Mouse (Mus musculus) midbrain, embryonic 14.5 days (tissue): ENCODE results near the gene A230050P20Rik. TPM values are rescaled to one million over a fixed set of nuclear protein-coding genes. Genes with fewer than 3 reads are reported as not detected.

Source experiments
- ATAC-seq: fragments of 200-750 bp; cut with Nextera tagmentation; 2 replicates; pipeline ENCODE4 v1.8.0; 2017; ENCODE audit warnings: moderate number of reproducible peaks, moderate library complexity; ENCODE audit not compliant: low FRiP score, low TSS enrichment
- DNase-seq: peaks from one replicate; pipeline ENCODE4 v3.0.0-alpha.2; 2015
- H3K27ac ChIP-seq: fragments of 300-500 bp; sonication (generic); replicated peaks from 2 replicates; pipeline ENCODE4 v1.5.1; 2014; ENCODE audit warnings: mild to moderate bottlenecking, low read depth, low read length, moderate library complexity
- H3K27me3 ChIP-seq: fragments of 300-500 bp; sonication (generic); 2 replicates; pipeline ENCODE4 v1.6.1; 2014; ENCODE audit warnings: low read length, control low read depth, mixed read lengths; ENCODE audit not compliant: control insufficient read depth, insufficient read depth
- H3K36me3 ChIP-seq: fragments of 300-500 bp; sonication (generic); 2 replicates; pipeline ENCODE4 v1.6.1; 2014; ENCODE audit warnings: low read length, control low read depth; ENCODE audit not compliant: control insufficient read depth, insufficient read depth
- H3K4me1 ChIP-seq: fragments of 300-500 bp; sonication (generic); 2 replicates; pipeline ENCODE4 v1.6.1; 2014; ENCODE audit warnings: mild to moderate bottlenecking, antibody characterized with exemption, low read length, control low read depth; ENCODE audit not compliant: control insufficient read depth, insufficient read depth
- H3K4me2 ChIP-seq: fragments of 300-500 bp; sonication (generic); 2 replicates; pipeline ENCODE4 v1.6.1; 2014; ENCODE audit warnings: mild to moderate bottlenecking, low read length, moderate library complexity
- H3K4me3 ChIP-seq: fragments of 300-500 bp; sonication (generic); replicated peaks from 2 replicates; pipeline ENCODE4 v1.5.1; 2014; ENCODE audit warnings: low read depth, low read length
- H3K9ac ChIP-seq: fragments of 300-500 bp; sonication (generic); replicated peaks from 2 replicates; pipeline ENCODE4 v1.6.1; 2014; ENCODE audit warnings: mild to moderate bottlenecking, low read length, moderate library complexity
- H3K9me3 ChIP-seq: fragments of 300-500 bp; sonication (generic); 2 replicates; pipeline ENCODE4 v1.6.1; 2016; ENCODE audit warnings: low read length, control low read depth, mixed read lengths; ENCODE audit not compliant: control insufficient read depth
- WGBS: fragments of 180-500 bp; shearing (Covaris S2); extraction: QIAGEN DNeasy Blood & Tissue Kit; methylation state at CpG from one replicate; pipeline ENCODE4 v1.1.7; 2014; 5-methylcytosine and 5-hydroxymethylcytosine counted together
- polyA plus RNA-seq: library from polyadenylated mRNA; unstranded; fragments of >200 nt; fragmentation: Nextera tagmentation; extraction: Ambion mirVana; gene quantifications from 2 replicates; pipeline ENCODE4 v1.2.1, GENCODE M21; 2014

A230050P20Rik gene
- polyA plus RNA-seq, 1 experiment from 2014 or later = 1.3 TPM

DNA sequence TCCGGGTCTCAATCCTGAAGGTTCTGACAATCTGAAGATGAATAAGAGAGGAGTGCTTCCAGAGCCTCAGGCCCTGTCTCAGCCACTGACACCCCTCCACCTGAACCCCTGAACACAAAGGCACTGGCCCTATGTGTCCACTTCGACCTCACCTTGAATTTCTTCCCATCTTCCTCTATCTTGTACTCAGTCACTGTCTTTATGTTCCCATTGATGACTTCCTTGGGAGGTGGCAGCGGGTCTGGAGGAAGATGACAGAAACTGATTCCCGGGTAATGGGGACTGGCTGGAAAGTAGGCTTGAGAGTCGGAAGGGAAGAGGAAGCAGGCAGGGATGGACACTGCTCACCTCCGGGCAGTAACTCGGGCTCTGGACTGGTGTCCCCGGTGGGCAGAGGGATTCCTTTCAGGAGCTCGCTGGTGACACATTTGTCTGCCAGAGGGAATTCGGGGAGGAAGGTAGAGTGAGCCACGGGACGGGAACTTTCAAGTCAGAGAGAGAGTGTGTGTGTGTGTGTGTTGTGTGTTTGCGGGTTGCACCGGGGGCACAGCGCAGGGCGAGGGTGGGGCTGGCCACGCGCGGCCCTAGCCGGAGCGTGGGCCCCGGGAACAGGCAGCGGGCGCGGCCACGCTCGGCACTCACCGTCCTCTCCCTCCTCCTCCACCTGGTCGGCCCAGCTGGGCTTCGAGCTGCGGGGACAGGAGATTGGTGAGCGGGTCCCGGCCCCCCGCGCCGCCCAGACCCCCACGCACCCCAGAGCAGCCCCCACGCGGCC lies 29.5 kb downstream of the A230050P20Rik start:
- Histone ChIP-seq H3K9me3 (no peaks in the 10 kb centered on the region), H3K4me3 (peak overlapping the region; percentile 81), H3K4me1 (peaks cover 5% of the 10 kb centered on the region), H3K36me3 (peaks cover 38% of the 10 kb centered on the region), H3K27ac (peak overlapping the region; percentile 26; the same call in 1 of the 2 replicates), H3K9ac (peak overlapping the region; percentile 71), H3K4me2 (peak overlapping the region; percentile 79), H3K27me3 (no peaks in the 10 kb centered on the region)
- DNase-seq (no peak), ATAC-seq (peak; percentile 69)
- 6% methylated on average over 32 of the region's 39 CpGs for WGBS

DNA sequence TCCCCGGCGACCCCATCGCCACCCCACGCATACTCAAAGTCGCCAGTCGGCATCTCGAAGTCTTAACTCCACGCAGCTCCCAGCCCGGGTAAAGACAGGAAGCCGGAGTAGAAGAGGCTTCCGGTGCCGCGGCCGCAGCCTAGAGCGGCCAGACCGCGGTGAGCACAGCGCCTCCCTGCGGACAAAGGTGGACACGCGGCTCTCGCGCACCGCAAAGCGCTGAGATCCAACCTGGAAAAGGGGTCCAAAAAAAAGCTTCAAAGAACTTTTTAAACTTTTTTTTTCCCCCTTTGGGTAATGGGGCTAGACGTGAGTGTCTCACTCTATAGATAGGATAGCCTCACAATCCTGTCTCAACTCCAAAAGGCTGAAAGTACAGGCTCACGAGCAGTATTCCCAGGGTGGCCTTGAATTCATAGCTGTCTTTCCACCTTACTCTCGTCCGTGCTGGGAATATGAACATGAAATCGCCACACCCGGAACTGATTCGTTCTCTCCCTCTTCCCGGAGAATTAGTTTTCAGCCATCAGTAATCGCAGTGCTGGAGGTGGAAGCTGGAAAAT lies 30.1 kb downstream of the A230050P20Rik start, which contains the start of gene Eif3g:
TSS of gene Eif3g (minus strand) at position 113 of the 563 bp plus-strand sequence.
- Histone ChIP-seq H3K4me3 (peak within 1 kb of the TSS; percentile 81), H3K9me3 (no peaks in the 10 kb centered on the region), H3K36me3 (peaks cover 31% of the 10 kb centered on the region), H3K27ac (peak within 1 kb of the TSS; percentile 26; the same call in 1 of the 2 replicates), H3K4me2 (peak within 1 kb of the TSS; percentile 79), H3K9ac (peak within 1 kb of the TSS; percentile 71), H3K4me1 (peaks cover 5% of the 10 kb centered on the region), H3K27me3 (no peaks in the 10 kb centered on the region)
- ATAC-seq = peak; percentile 85
- DNase-seq = peak; percentile 94
- WGBS = 4% methylated on average over 34 of the region's 34 CpGs

DNA sequence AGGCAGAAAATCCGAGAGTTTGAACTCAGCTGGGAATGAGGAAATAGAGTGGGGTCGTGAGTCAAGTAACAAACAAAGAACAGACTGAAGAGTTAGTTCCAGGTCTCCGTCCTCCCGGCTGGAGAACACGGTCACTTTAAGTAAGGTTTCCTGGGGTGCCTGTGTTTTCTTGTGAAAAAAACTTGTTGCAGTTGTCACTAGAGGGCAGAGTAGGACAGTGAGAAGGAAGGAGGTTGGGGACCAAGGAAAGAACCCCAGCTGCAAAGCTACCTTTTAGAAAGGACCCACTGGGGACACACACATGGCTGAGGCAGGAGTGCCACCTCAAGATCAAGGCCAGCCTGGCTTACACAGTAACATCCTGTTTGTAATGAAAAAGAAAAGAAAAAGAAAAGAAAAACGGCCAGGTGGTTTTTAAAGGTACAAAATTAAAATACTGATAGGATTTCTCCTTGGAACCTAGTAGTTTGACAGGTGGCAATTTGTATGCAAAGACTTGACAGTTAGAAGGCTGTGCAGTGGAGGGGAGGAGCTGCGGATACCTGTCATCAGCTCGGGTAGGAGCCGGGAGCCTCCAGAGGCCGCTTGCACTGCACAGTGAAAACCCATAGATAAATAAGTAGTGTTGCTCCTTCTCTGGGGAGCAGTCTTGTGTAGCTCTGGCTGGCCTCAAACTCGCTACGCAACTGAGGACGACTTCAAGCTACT lies 33.2 kb downstream of the A230050P20Rik start:
- Histone ChIP-seq H3K9me3 (no peaks in the 10 kb centered on the region), H3K27me3 (no peaks in the 10 kb centered on the region), H3K4me3 (no peak overlapping the region), H3K9ac (no peak overlapping the region; the same call in 1 of the 2 replicates), H3K36me3 (peaks cover 19% of the 10 kb centered on the region), H3K4me2 (no peak overlapping the region), H3K4me1 (peaks cover 5% of the 10 kb centered on the region), H3K27ac (no peak overlapping the region)
- DNase-seq (peak; percentile 69), ATAC-seq (no peak)
- WGBS = 17% methylated on average over 13 of the region's 13 CpGs

DNA sequence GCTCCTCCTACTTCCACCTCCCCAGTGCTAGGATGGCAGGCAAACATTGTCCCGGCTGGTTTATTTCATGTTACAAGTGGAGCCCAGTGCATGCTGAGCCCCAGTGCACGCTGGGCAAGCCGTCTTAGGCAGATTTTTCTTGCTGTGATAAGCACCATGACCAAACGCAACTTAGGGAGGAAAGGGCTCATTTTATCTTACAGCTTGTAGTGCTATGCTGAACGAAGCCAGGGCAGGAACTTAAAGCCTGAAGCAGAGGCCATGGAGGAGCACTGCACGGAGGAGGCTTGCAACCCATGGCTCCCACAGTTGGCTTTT lies 33.7 kb downstream of the A230050P20Rik start:
- H3K27ac ChIP-seq = no peak overlapping the region
- no peaks in the 10 kb centered on the region for H3K9me3 ChIP-seq
- WGBS = 27% methylated on average over 6 of the region's 6 CpGs
- DNase-seq (no peak), ATAC-seq (no peak)
- no peak overlapping the region; the same call in 1 of the 2 replicates for H3K9ac ChIP-seq
- H3K4me3 ChIP-seq = no peak overlapping the region
- no peaks in the 10 kb centered on the region for H3K27me3 ChIP-seq
- peaks cover 22% of the 10 kb centered on the region for H3K36me3 ChIP-seq
- H3K4me2 ChIP-seq = no peak overlapping the region
- H3K4me1 ChIP-seq = peaks cover 5% of the 10 kb centered on the region

GRCm38 (mm10) chr9:20909948-20910347 lies 41.5 kb downstream of the A230050P20Rik start:
- Histone ChIP-seq H3K4me2 (no peak overlapping the region), H3K27me3 (no peaks in the 10 kb centered on the region), H3K36me3 (peaks cover 99% of the 10 kb centered on the region), H3K9ac (no peak overlapping the region), H3K4me3 (no peak overlapping the region), H3K9me3 (no peaks in the 10 kb centered on the region), H3K27ac (no peak overlapping the region), H3K4me1 (no peaks in the 10 kb centered on the region)
- 93% methylated on average over 9 of the region's 9 CpGs for WGBS
- ATAC-seq (no peak), DNase-seq (no peak)

DNA sequence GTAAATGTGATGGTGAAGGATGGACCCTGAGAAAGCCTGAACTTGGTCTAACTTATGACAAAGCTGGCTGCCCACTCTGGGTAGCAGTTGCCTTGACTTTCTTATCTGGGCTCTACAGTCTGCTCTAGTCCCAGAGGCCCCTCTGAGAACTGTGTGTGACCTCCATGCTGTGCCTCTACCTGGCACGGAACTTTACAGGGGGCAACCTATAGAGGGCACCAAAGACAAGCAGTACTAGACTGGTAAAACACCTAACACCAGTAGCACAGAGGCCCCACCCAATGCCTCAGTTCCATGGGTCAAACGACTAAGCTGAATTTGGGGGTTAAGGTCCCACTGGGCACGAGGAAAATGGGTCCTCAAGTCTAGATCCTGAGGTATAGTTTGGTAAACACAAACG lies 47.7 kb downstream of the A230050P20Rik start:
- H3K4me1 ChIP-seq = no peaks in the 10 kb centered on the region
- peaks cover 100% of the 10 kb centered on the region for H3K36me3 ChIP-seq
- no peak overlapping the region for H3K9ac ChIP-seq
- H3K27me3 ChIP-seq = no peaks in the 10 kb centered on the region
- no peak overlapping the region for H3K4me3 ChIP-seq
- DNase-seq (no peak), ATAC-seq (no peak)
- WGBS = 89% methylated on average over 4 of the region's 4 CpGs
- H3K27ac ChIP-seq = no peak overlapping the region
- no peaks in the 10 kb centered on the region for H3K9me3 ChIP-seq
- H3K4me2 ChIP-seq = no peak overlapping the region

- 94% methylated on average over 3 of the region's 3 CpGs for WGBS
- no peak for DNase-seq
- H3K36me3 ChIP-seq = peaks cover 99% of the 10 kb centered on the region
These were observed 54.8 kb downstream of the A230050P20Rik start for GRCm38 (mm10) chr9:20923258-20923657.

More at GRCm38 (mm10) chr9:20923258-20923657, 54.8 kb downstream of the A230050P20Rik start:
- Histone ChIP-seq H3K9ac (no peak overlapping the region), H3K4me3 (no peak overlapping the region), H3K27ac (no peak overlapping the region), H3K4me1 (no peaks in the 10 kb centered on the region), H3K27me3 (no peaks in the 10 kb centered on the region), H3K4me2 (no peak overlapping the region), H3K9me3 (no peaks in the 10 kb centered on the region)
- no peak for ATAC-seq
